Mouse (Mus musculus) fat pad, adult 2 months (tissue): ENCODE measurements around the gene Prune1.
"Not testable (repeated sequence)": the region's sequence is repeated elsewhere in the genome, so short reads cannot be mapped to it uniquely, and the experiment has no call there.

ENCODE experiments used
- DNase-seq: peaks from one replicate; pipeline ENCODE4 v3.0.0-alpha.2; 2011; ENCODE audit warnings: low read depth, low spot score; ENCODE audit errors: extremely low read depth

Gene Prune1

DNA sequence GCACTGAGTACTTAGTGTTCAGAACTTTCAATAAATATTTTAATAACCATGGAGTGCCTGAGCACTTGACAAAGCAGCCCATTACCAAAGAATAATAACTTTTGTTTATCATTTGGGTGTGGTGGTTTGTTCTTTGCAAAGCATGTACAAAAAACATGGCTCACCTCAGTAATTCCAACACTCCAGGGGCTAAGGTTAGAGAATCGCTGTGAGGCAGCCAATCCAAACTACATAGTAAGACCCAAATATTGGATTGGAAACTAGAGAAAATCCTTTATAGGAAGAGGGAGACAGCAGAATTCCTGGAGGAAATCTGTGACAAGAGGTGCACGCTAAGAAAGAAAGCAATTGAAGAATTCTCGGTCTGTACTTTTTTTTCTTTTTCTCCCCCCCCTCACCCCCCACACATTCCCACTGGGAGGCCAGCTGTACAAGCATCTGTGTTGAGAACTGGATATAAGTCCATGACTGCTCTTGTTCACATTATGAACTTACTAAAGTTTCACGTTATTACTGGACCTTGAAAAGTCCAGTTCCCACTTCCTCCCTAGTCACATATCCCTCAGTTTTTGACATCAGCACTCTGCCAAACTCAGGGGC is 65.1 kb downstream of the Prune1 start:
- no peak for DNase-seq

DNA sequence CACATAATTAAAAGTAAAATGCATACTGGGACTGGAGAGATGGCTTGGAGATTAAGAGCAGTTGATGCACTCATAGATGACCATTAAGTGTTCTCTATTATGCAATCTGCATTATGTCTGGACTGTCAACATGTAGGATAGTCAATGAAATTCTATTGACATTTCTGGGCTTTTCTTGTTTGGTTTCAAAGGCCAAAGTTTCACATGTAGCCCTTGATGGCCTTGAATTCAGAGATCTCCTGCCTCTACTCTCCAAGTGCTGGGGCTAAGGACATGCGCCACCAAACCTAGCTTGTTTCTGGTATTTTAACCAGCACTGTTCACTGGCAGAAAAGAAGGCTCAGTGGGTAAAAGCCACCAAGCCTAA is 68.3 kb downstream of the Prune1 start:
- no peak for DNase-seq

DNA sequence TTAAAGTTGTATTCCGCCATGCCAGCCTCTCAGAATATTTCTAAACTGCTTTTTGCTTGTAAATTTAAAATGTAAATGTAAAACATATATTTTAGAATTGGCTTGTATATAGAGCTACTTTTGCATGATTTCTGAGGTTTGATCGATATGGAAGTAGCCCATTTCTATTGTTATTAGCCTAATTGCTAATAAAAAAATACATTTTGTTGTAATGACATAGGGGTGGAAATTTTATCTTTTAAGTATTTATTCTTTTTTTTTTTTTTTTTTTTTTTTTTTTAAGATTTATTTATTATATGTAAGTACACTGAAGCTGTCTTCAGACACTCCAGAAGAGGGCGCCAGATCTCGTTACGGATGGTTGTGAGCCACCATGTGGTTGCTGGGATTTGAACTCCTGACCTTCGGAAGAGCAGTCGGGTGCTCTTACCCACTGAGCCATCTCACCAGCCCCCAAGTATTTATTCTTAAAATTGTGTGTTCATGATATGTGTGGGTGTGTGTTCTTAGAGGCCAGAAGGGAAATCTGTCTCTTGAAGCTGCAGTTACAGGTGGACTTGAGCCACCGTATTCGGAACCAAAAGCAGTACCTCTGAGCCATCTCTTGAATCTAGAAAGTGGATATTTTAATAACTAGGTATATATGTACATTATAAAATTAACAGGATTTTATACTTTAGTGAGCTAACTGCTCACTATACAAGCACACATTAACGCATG is 68.8 kb downstream of the Prune1 start:
- DNase-seq = not testable (repeated sequence)

DNA sequence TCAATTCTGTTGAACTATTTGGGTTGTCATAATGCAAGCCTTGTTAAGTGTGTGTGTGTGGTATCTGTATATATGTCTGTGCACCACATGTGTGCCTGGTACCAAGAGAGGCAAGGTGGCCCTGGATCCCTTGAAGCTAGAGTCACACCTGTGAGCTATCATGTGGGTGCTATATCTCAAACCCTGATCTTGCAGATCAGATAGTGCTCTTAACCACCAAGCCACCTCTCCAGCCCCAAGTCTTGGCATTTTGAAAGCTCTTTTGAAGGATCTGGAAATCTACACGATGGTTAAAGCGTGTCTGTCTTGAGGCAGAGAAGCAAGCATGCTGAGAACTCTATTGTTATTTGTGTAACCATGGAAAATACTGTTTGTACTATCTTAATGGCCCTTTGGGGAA is 71.3 kb downstream of the Prune1 start:
- no peak for DNase-seq

DNA sequence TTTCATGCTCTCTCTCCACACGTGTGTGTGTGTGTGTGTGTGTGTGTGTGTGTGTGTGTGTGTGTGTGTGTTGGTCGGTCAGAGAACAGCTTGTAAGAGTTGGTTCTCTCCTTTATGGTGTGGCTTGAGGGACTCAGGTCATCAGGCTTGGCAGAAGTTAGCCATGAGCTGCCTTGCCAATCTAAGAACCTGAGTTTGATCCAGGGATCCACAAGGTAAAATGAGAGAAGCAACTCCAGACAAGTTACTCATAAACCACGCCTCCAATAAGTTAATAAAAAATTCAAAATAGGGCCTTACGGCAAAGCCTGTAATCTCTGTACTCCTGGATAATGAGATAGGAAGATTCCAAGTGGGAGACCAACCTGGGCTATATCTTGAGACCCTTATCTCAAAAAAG is 73.6 kb downstream of the Prune1 start:
- DNase-seq = no peak

DNA sequence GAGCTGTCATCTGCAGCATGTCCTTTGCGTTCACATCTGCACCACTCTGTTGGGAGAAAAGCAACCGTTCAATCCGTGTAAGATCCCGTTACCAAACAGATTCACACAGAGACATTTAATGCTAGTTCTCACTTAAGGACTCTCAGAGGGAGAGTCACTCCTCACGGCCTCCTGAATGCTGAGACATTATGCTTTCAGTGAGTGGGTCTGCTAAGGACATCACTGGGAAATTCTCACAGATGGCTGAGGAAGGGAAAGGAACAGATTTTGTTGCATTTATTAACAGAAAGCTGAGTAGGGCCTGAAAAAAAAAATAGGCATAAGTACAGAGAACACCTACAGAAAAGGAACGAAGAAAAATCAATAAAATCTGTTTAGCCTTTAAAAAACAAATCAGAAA is 78.0 kb downstream of the Prune1 start:
- DNase-seq = no peak
